In the genomic region with DNA sequence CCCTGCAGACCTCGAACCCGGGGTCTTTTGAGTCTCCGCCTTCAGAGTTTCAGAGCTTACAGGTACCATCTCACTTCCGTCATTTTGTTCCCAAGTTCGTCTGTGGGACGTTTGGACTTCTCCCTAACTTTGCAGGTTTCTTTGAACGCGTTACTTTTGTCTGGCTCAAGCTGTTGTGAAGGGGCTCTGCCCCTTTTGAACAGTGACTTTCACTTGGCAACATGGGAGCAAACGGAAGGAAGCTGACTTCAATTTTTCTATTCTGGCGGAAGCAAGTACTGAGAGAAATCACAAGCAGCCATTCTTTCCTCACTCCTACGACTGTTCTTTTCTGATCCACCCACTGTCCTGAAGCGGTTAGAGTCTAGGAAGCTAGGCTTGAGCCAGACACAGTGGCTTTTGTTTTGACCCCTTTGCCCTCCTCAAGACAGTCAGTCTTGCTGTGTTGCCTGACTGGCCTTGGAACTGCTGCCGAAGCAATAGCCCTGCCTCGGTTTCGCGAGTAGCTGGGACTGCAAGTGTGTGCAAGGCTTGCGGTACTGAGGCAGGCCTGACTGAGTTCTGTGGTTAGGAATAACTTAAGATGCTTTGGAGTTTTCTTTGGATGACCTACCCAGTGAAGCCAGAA, we compare ENCODE assay signal across 8 mouse cellular contexts. TPM values are rescaled to one million over a fixed set of nuclear protein-coding genes. Genes with fewer than 3 reads are reported as not detected.
DNase-seq lines count a peak whose midpoint lies in the region; ATAC-seq and TF ChIP-seq lines count a peak whose summit lies in the region.

No protein-coding gene starts in this region.

- H3K4me2 ChIP-seq in forebrain, postnatal 0 days (ENCODE audit: low read depth) = peak overlapping the region; percentile 61
- H3K4me2 ChIP-seq in kidney, embryonic 15.5 days = peak overlapping the region; percentile 63
- peak overlapping the region; percentile 77 for H3K4me2 ChIP-seq in midbrain, embryonic 12.5 days (replicated peaks)

- TF ChIP-seq CTCF in C2C12 (IDR thresholded peaks at IDR 0.05; ENCODE audit: control insufficient read depth, insufficient read depth, insufficient read length) = no peak
- no peak for TF ChIP-seq CTCF in MEL (IDR thresholded peaks at IDR 0.05 in 2 of 3, conservative IDR thresholded peaks at IDR 0.05 in 1 of 3; ENCODE audit: control insufficient read depth in 1 of 3, insufficient read depth in 1 of 3, low read depth in 2 of 3, low read length in 3 of 3, poor library complexity in 1 of 3, severe bottlenecking in 1 of 3)
- no peak for TF ChIP-seq CTCF in forebrain, postnatal 0 days (IDR thresholded peaks at IDR 0.05; ENCODE audit: low read depth)

- H3K9me3 ChIP-seq in MEL (replicated peaks; ENCODE audit: insufficient read depth, low read length) = no peaks in the 10 kb centered on the region
- H3K9me3 ChIP-seq in forebrain, postnatal 0 days (ENCODE audit: low read length) = no peaks in the 10 kb centered on the region
- H3K9me3 ChIP-seq in kidney, embryonic 15.5 days (replicated peaks) = no peaks in the 10 kb centered on the region
- H3K9me3 ChIP-seq in midbrain, embryonic 12.5 days = no peaks in the 10 kb centered on the region

- peaks cover 44% of the 10 kb centered on the region for H3K79me3 ChIP-seq in C2C12 (ENCODE audit: low read depth)

- no peak for TF ChIP-seq EP300 in MEL (IDR thresholded peaks at IDR 0.05; ENCODE audit: low read depth in 1 of 2, low read length in 2 of 2)

- peak overlapping the region; percentile 70 for H3ac ChIP-seq in C2C12 (ENCODE audit: control insufficient read depth, insufficient read length, low read depth)

- H3K4me3 ChIP-seq in C2C12 (ENCODE audit: insufficient read depth, poor library complexity, severe bottlenecking) (peak overlapping the region; percentile 83), MEL (ENCODE audit: control insufficient read depth in 1 of 2, insufficient read depth in 1 of 2, low read depth in 2 of 2, low read length in 2 of 2) (peak overlapping the region; percentile 76 to 83)
- peak overlapping the region; percentile 89 for H3K4me3 ChIP-seq in forebrain, postnatal 0 days (ENCODE audit: low read depth, low read length)
- H3K4me3 ChIP-seq in kidney, embryonic 15.5 days (replicated peaks) = peak overlapping the region; percentile 71
- H3K4me3 ChIP-seq in midbrain, embryonic 12.5 days = peak overlapping the region; percentile 95

- peaks cover 79% of the 10 kb centered on the region for H3K79me2 ChIP-seq in C2C12 (ENCODE audit: control insufficient read depth, insufficient read depth)
- peaks cover 42% of the 10 kb centered on the region for H3K79me2 ChIP-seq in MEL (ENCODE audit: control insufficient read depth, insufficient read depth, low read length, poor library complexity)

- H3K36me3 ChIP-seq in C2C12 (ENCODE audit: control insufficient read depth, insufficient read depth) (peaks cover 24% of the 10 kb centered on the region), MEL (ENCODE audit: control insufficient read depth in 1 of 2, insufficient read depth in 2 of 2, low read length in 2 of 2) (peaks cover 3 to 15% of the 10 kb centered on the region in 2 experiments; a peak in 3 of 4 replicates)
- H3K36me3 ChIP-seq in forebrain, postnatal 0 days (ENCODE audit: insufficient read depth) = peaks cover 16% of the 10 kb centered on the region
- peaks cover 36% of the 10 kb centered on the region for H3K36me3 ChIP-seq in kidney, embryonic 15.5 days
- H3K36me3 ChIP-seq in midbrain, embryonic 12.5 days = peaks cover 30% of the 10 kb centered on the region

- intact Hi-C loops in left cerebral cortex, postnatal 14 days (cut with DNase I) = no loop called here
- intact Hi-C loops in left cerebral cortex, postnatal 10 days (cut with DNase I) = no loop called here

- H3K9ac ChIP-seq in MEL (ENCODE audit: control insufficient read depth, low read depth, low read length, poor library complexity, severe bottlenecking) = peak overlapping the region; percentile 87
- H3K9ac ChIP-seq in forebrain, postnatal 0 days = peak overlapping the region; percentile 93
- peak overlapping the region; percentile 96 for H3K9ac ChIP-seq in kidney, embryonic 15.5 days
- H3K9ac ChIP-seq in midbrain, embryonic 12.5 days (replicated peaks) = peak overlapping the region; percentile 89

- ATAC-seq in forebrain, postnatal 0 days = no peak
- ATAC-seq in kidney, embryonic 15.5 days (replicated peaks; ENCODE audit: low FRiP score) = no peak
- no peak for ATAC-seq in midbrain, embryonic 12.5 days (ENCODE audit: low FRiP score, low read depth)

- no peak overlapping the region; the same call in 1 of the 2 replicates for H3K27ac ChIP-seq in MEL (ENCODE audit: control insufficient read depth, low read depth, low read length)
- no peak overlapping the region for H3K27ac ChIP-seq in forebrain, postnatal 0 days (ENCODE audit: low read depth, low read length)
- peak overlapping the region; percentile 93 for H3K27ac ChIP-seq in kidney, embryonic 15.5 days
- no peak overlapping the region for H3K27ac ChIP-seq in midbrain, embryonic 12.5 days (replicated peaks)

- H3K4me1 ChIP-seq in MEL (ENCODE audit: control insufficient read depth in 1 of 2, insufficient read depth in 2 of 2, low read length in 2 of 2) = peaks cover 0 to 14% of the 10 kb centered on the region in 2 experiments; a peak in 2 of 4 replicates
- H3K4me1 ChIP-seq in forebrain, postnatal 0 days (ENCODE audit: insufficient read depth) = peaks cover 10% of the 10 kb centered on the region
- H3K4me1 ChIP-seq in kidney, embryonic 15.5 days = peaks cover 24% of the 10 kb centered on the region
- H3K4me1 ChIP-seq in midbrain, embryonic 12.5 days = peaks cover 21% of the 10 kb centered on the region

- peak; percentile 20 for DNase-seq in MEL (ENCODE audit: low read depth, low spot score)
- no peak for DNase-seq in forebrain, postnatal 0 days
- DNase-seq in left cerebral cortex, postnatal 14 days (ENCODE audit: low spot score in 2 of 2) = no peak
- no peak for DNase-seq in left cerebral cortex, postnatal 10 days (ENCODE audit: extremely low spot score in 1 of 2, low spot score in 2 of 2)
- no peak for DNase-seq in ovary, postnatal 10 days (ENCODE audit: low spot score)

- TF ChIP-seq POLR2A in MEL (IDR thresholded peaks at IDR 0.05; ENCODE audit: control insufficient read depth in 1 of 2, insufficient read depth in 1 of 2, low read depth in 1 of 2, low read length in 2 of 2, poor library complexity in 1 of 2) = no peak

- TF ChIP-seq RAD21 in MEL (IDR thresholded peaks at IDR 0.05; ENCODE audit: low read depth, low read length) = no peak

- WGBS in forebrain, postnatal 0 days = 29% methylated on average over 17 of the region's 17 CpGs
- WGBS in kidney, embryonic 15.5 days = 19% methylated on average over 17 of the region's 17 CpGs
- WGBS in midbrain, embryonic 12.5 days = 34% methylated on average over 17 of the region's 17 CpGs

- H3K27me3 ChIP-seq in C2C12 (ENCODE audit: control insufficient read depth, insufficient read depth, insufficient read length) (no peaks in the 10 kb centered on the region), MEL (ENCODE audit: control insufficient read depth in 1 of 2, insufficient read depth in 2 of 2, low read length in 2 of 2) (no peaks in the 10 kb centered on the region)
- no peaks in the 10 kb centered on the region for H3K27me3 ChIP-seq in forebrain, postnatal 0 days (ENCODE audit: insufficient read depth, low read length)
- no peaks in the 10 kb centered on the region for H3K27me3 ChIP-seq in kidney, embryonic 15.5 days
- no peaks in the 10 kb centered on the region for H3K27me3 ChIP-seq in midbrain, embryonic 12.5 days

RNA-seq across cellular contexts. Expression of gene Tm9sf1, which starts 0.8 kb away (rescaled TPM):
- polyA plus RNA-seq in C2C12 (2012; fragmentation: generic; extraction: Trizol) (72.9 TPM), MEL (2012; ENCODE audit: insufficient read depth in 1 of 2, insufficient read length in 2 of 2, low read depth in 1 of 2, low replicate concordance in 2 of 2, missing spikeins in 1 of 2) (10 to 100 TPM in 1 of 2 experiments, not detected in 1; 80.1 TPM)
- 49.4 and 60.5 TPM in 2 replicates for total RNA-seq in MEL (2012; rRNA removed)
- 26.5 and 33.4 TPM in 2 replicates for total RNA-seq in forebrain, postnatal 0 days (2014; rRNA removed)
- polyA plus RNA-seq in forebrain, postnatal 0 days (2015; fragmentation: Nextera tagmentation; extraction: Ambion mirVana) = 36.0 and 48.4 TPM in 2 replicates
- polyA plus RNA-seq in kidney, embryonic 15.5 days (2015; fragmentation: Nextera tagmentation; extraction: Ambion mirVana) = 113 and 123 TPM in 2 replicates
- 64.0 and 66.1 TPM in 2 replicates for polyA plus RNA-seq in midbrain, embryonic 12.5 days (2016; fragmentation: Nextera tagmentation; extraction: Ambion mirVana)
- total RNA-seq in left cerebral cortex, postnatal 14 days (2021) = 10 to 100 TPM; 42.1 to 42.2 TPM
- total RNA-seq in left cerebral cortex, postnatal 10 days (2021) = 10 to 100 TPM; 43.1 to 45.0 TPM

RNA-seq across cellular contexts. Expression of gene Tssk4, which starts 5.6 kb away (rescaled TPM):
- polyA plus RNA-seq in C2C12 (2012; fragmentation: generic; extraction: Trizol) (0.43 TPM), MEL (2012; ENCODE audit: insufficient read depth in 1 of 2, insufficient read length in 2 of 2, low read depth in 1 of 2, low replicate concordance in 2 of 2, missing spikeins in 1 of 2) (under 1 TPM in 1 of 2 experiments, not detected in 1; 0.40 TPM)
- total RNA-seq in MEL (2012; rRNA removed) = 0.08 and 0.10 TPM in 2 replicates
- 0.43 and 0.46 TPM in 2 replicates for total RNA-seq in forebrain, postnatal 0 days (2014; rRNA removed)
- polyA plus RNA-seq in forebrain, postnatal 0 days (2015; fragmentation: Nextera tagmentation; extraction: Ambion mirVana) = 0.22 and 0.23 TPM in 2 replicates
- 0.92 and 1.0 TPM in 2 replicates for polyA plus RNA-seq in kidney, embryonic 15.5 days (2015; fragmentation: Nextera tagmentation; extraction: Ambion mirVana)
- 0.63 and 0.80 TPM in 2 replicates for polyA plus RNA-seq in midbrain, embryonic 12.5 days (2016; fragmentation: Nextera tagmentation; extraction: Ambion mirVana)
- total RNA-seq in left cerebral cortex, postnatal 14 days (2021) = under 1 TPM; 0.74 to 0.92 TPM
- total RNA-seq in left cerebral cortex, postnatal 10 days (2021) = under 1 TPM; 0.75 to 0.85 TPM

RNA-seq across cellular contexts. Expression of gene Gm49378, which starts 6.7 kb away (rescaled TPM):
- 0.13 TPM for polyA plus RNA-seq in C2C12 (2012; fragmentation: generic; extraction: Trizol)
- not detected in 2 replicates for total RNA-seq in MEL (2012; rRNA removed)
- 1 to 10 TPM in 1 of 2 experiments, not detected in 1; 4.6 TPM for polyA plus RNA-seq in MEL (2012; ENCODE audit: insufficient read depth in 1 of 2, insufficient read length in 2 of 2, low read depth in 1 of 2, low replicate concordance in 2 of 2, missing spikeins in 1 of 2)
- 2.1 and 6.4 TPM in 2 replicates for total RNA-seq in forebrain, postnatal 0 days (2014; rRNA removed)
- 0.97 and 1.0 TPM in 2 replicates for polyA plus RNA-seq in forebrain, postnatal 0 days (2015; fragmentation: Nextera tagmentation; extraction: Ambion mirVana)
- 1.4 and 2.3 TPM in 2 replicates for polyA plus RNA-seq in kidney, embryonic 15.5 days (2015; fragmentation: Nextera tagmentation; extraction: Ambion mirVana)
- 3.5 and 4.9 TPM in 2 replicates for polyA plus RNA-seq in midbrain, embryonic 12.5 days (2016; fragmentation: Nextera tagmentation; extraction: Ambion mirVana)
- total RNA-seq in left cerebral cortex, postnatal 14 days (2021) = 1 to 10 TPM; 4.8 to 8.1 TPM
- total RNA-seq in left cerebral cortex, postnatal 10 days (2021) = 1 to 10 TPM; 3.2 to 5.5 TPM

RNA-seq across cellular contexts. Expression of gene Ipo4, which starts 8.6 kb away (rescaled TPM):
- 113 TPM for polyA plus RNA-seq in C2C12 (2012; fragmentation: generic; extraction: Trizol)
- total RNA-seq in MEL (2012; rRNA removed) = 46.2 and 54.1 TPM in 2 replicates
- 100 to 1,000 TPM in 1 of 2 experiments, not detected in 1; 132 TPM for polyA plus RNA-seq in MEL (2012; ENCODE audit: insufficient read depth in 1 of 2, insufficient read length in 2 of 2, low read depth in 1 of 2, low replicate concordance in 2 of 2, missing spikeins in 1 of 2)
- 79.8 and 92.0 TPM in 2 replicates for total RNA-seq in forebrain, postnatal 0 days (2014; rRNA removed)
- polyA plus RNA-seq in forebrain, postnatal 0 days (2015; fragmentation: Nextera tagmentation; extraction: Ambion mirVana) = 82.4 and 90.9 TPM in 2 replicates
- polyA plus RNA-seq in kidney, embryonic 15.5 days (2015; fragmentation: Nextera tagmentation; extraction: Ambion mirVana) = 97.4 and 115 TPM in 2 replicates
- polyA plus RNA-seq in midbrain, embryonic 12.5 days (2016; fragmentation: Nextera tagmentation; extraction: Ambion mirVana) = 78.5 and 85.4 TPM in 2 replicates
- 100 to 1,000 TPM; 123 to 171 TPM for total RNA-seq in left cerebral cortex, postnatal 14 days (2021)
- total RNA-seq in left cerebral cortex, postnatal 10 days (2021) = 100 to 1,000 TPM; 141 to 164 TPM

RNA-seq across cellular contexts. Expression of gene Mdp1, which starts 15.9 kb away (rescaled TPM):
- polyA plus RNA-seq in C2C12 (2012; fragmentation: generic; extraction: Trizol) (16.5 TPM), MEL (2012; ENCODE audit: insufficient read depth in 1 of 2, insufficient read length in 2 of 2, low read depth in 1 of 2, low replicate concordance in 2 of 2, missing spikeins in 1 of 2) (10 to 100 TPM in 1 of 2 experiments, not detected in 1; 25.6 TPM)
- total RNA-seq in MEL (2012; rRNA removed) = 25.5 and 30.6 TPM in 2 replicates
- 50.8 and 51.5 TPM in 2 replicates for total RNA-seq in forebrain, postnatal 0 days (2014; rRNA removed)
- 60.0 and 63.5 TPM in 2 replicates for polyA plus RNA-seq in forebrain, postnatal 0 days (2015; fragmentation: Nextera tagmentation; extraction: Ambion mirVana)
- polyA plus RNA-seq in kidney, embryonic 15.5 days (2015; fragmentation: Nextera tagmentation; extraction: Ambion mirVana) = 53.6 and 55.8 TPM in 2 replicates
- polyA plus RNA-seq in midbrain, embryonic 12.5 days (2016; fragmentation: Nextera tagmentation; extraction: Ambion mirVana) = 63.8 and 67.2 TPM in 2 replicates
- total RNA-seq in left cerebral cortex, postnatal 14 days (2021) = 10 to 100 TPM; 37.8 to 42.6 TPM
- total RNA-seq in left cerebral cortex, postnatal 10 days (2021) = 10 to 100 TPM; 43.7 to 48.4 TPM
